Mouse (Mus musculus) kidney, adult 2 months (tissue): ENCODE measurements around the gene Mmgt2.

ENCODE experiments used
- CTCF ChIP-seq: fragments of 200-500 bp; conservative IDR thresholded peaks from 2 replicates; pipeline ENCODE4 v1.5.1; 2011; ENCODE audit warnings: low read depth, mild to moderate bottlenecking, control low read depth, low read length, moderate library complexity, mixed read lengths; ENCODE audit not compliant: insufficient read depth, insufficient read length
- POLR2A ChIP-seq: fragments of 200-500 bp; IDR thresholded peaks from one replicate; pipeline ENCODE4 v1.6.1; 2011; ENCODE audit warnings: low read depth, low read length, control low read depth

- TF ChIP-seq POLR2A (no peak), CTCF (no peak)
Measured at GRCm38 (mm10) chr11:62630225-62630821, 18.1 kb upstream of the Mmgt2 start.
